In genomic region chr17:25441417-25441816, GRCm38 (mm10) we compare ENCODE assay signal across 33 mouse cellular contexts. TPM values are rescaled to one million over a fixed set of nuclear protein-coding genes. Genes with fewer than 3 reads are reported as not detected.
DNase-seq lines count a peak whose midpoint lies in the region; ATAC-seq and TF ChIP-seq lines count a peak whose summit lies in the region.
"Had no signal": no experiment of that assay in that cellular context is flagged by ENCODE, and none has a peak within 500 bp of the region (broad histone marks: within the 10 kb centered on the region; RNA-seq: fewer than 3 reads in every experiment).

No protein-coding gene starts in this region.

- intact Hi-C loops in left cerebral cortex, postnatal 4 days (cut with DNase I): loop anchor here (5.0 kb wide), 1 partner anchor 34 kb away; no protein-coding TSS in a partner anchor

- ATAC-seq in liver, embryonic 11.5 days (replicated peaks; ENCODE audit: low FRiP score): no peak; the same call in 1 of the 2 replicates
- peak; percentile 70 for ATAC-seq in liver, embryonic 13.5 days (ENCODE audit: low read depth)
- ATAC-seq in liver, embryonic 15.5 days (ENCODE audit: insufficient read depth): peak; percentile 64
- peak; percentile 81 for ATAC-seq in liver, postnatal 0 days
- no peak for ATAC-seq in midbrain, embryonic 11.5 days (ENCODE audit: low FRiP score)
- ATAC-seq: activated CD4-positive, CD25-positive, alpha-beta regulatory T cell, adult 4 months; CD4-positive, CD25-positive, alpha-beta regulatory T cell, adult 4 months; forebrain, embryonic 14.5 days; Patski had no signal

- WGBS in liver, embryonic 11.5 days: 64% methylated on average over 6 of the region's 6 CpGs
- 42% methylated on average over 6 of the region's 6 CpGs for WGBS in liver, embryonic 13.5 days (ENCODE audit: insufficient replicate concordance)
- WGBS in liver, embryonic 15.5 days (ENCODE audit: insufficient replicate concordance): 47% methylated on average over 6 of the region's 6 CpGs
- WGBS in liver, postnatal 0 days (ENCODE audit: insufficient replicate concordance): 45% methylated on average over 6 of the region's 6 CpGs
- WGBS in midbrain, embryonic 11.5 days: 80% methylated on average over 6 of the region's 6 CpGs

- no peak overlapping the region for H3K4me3 ChIP-seq in liver, embryonic 11.5 days (ENCODE audit: low read depth, low read length)
- no peak overlapping the region for H3K4me3 ChIP-seq in liver, embryonic 13.5 days (replicated peaks)
- no peak overlapping the region for H3K4me3 ChIP-seq in liver, embryonic 15.5 days (replicated peaks)
- H3K4me3 ChIP-seq in liver, postnatal 0 days (ENCODE audit: low read depth, low read length): no peak overlapping the region
- H3K4me3 ChIP-seq in midbrain, embryonic 11.5 days (ENCODE audit: low read depth, low read length): no peak overlapping the region
- H3K4me3 ChIP-seq: embryonic facial prominence, embryonic 13.5 days; embryonic facial prominence, embryonic 15.5 days; erythroblast, embryonic 14.5 days; forebrain, embryonic 10.5 days; forebrain, embryonic 12.5 days had no signal

- DNase-seq in liver: peak; percentile 42
- DNase-seq in liver, embryonic 11.5 days (ENCODE audit: low spot score): no peak
- DNase-seq in liver, embryonic 13.5 days: no peak
- peak; percentile 29 for DNase-seq in liver, postnatal 0 days
- DNase-seq in testis, postnatal 14 days (ENCODE audit: low spot score): no peak
- DNase-seq in left cerebral cortex, postnatal 4 days: no peak
- no peak for DNase-seq in midbrain, embryonic 11.5 days (ENCODE audit: low spot score, missing footprints)
- DNase-seq: adrenal gland, postnatal 10 days; adrenal gland, postnatal 25 days; B cell, adult 2 months; cerebellum, adult 11 months; cerebellum, adult 18-20 months; cerebellum, adult 8-10 months; cerebellum, adult 9-11 months; cerebellum, postnatal 14 days; cerebellum, postnatal 36 days; embryo, embryonic 11 days had no signal

- no peak overlapping the region for H3K9ac ChIP-seq in liver, embryonic 11.5 days (ENCODE audit: low read depth, low read length)
- no peak overlapping the region for H3K9ac ChIP-seq in liver, embryonic 13.5 days
- no peak overlapping the region for H3K9ac ChIP-seq in liver, embryonic 15.5 days
- H3K9ac ChIP-seq in liver, postnatal 0 days (replicated peaks): no peak overlapping the region
- no peak overlapping the region for H3K9ac ChIP-seq in midbrain, embryonic 11.5 days (ENCODE audit: low read length)
- H3K9ac ChIP-seq: embryonic facial prominence, embryonic 15.5 days; forebrain, embryonic 12.5 days had no signal

- no peak overlapping the region for H3K4me2 ChIP-seq in liver, embryonic 11.5 days
- no peak overlapping the region for H3K4me2 ChIP-seq in liver, embryonic 13.5 days
- H3K4me2 ChIP-seq in liver, embryonic 15.5 days: no peak overlapping the region
- no peak overlapping the region for H3K4me2 ChIP-seq in liver, postnatal 0 days (ENCODE audit: low read depth, low read length)
- H3K4me2 ChIP-seq in midbrain, embryonic 11.5 days: no peak overlapping the region
- H3K4me2 ChIP-seq: embryonic facial prominence, embryonic 13.5 days; embryonic facial prominence, embryonic 15.5 days; forebrain, embryonic 12.5 days had no signal

- no peak for TF ChIP-seq CTCF in liver, postnatal 0 days (IDR thresholded peaks at IDR 0.05; ENCODE audit: low read depth)

- H3K9me3 ChIP-seq in liver, embryonic 11.5 days (ENCODE audit: control insufficient read depth, low read length): no peaks in the 10 kb centered on the region
- H3K9me3 ChIP-seq in liver, embryonic 13.5 days (replicated peaks): no peaks in the 10 kb centered on the region
- H3K9me3 ChIP-seq in liver, embryonic 15.5 days (replicated peaks): no peaks in the 10 kb centered on the region
- H3K9me3 ChIP-seq in liver, postnatal 0 days (ENCODE audit: low read length): no peaks in the 10 kb centered on the region
- no peaks in the 10 kb centered on the region for H3K9me3 ChIP-seq in midbrain, embryonic 11.5 days (ENCODE audit: control insufficient read depth, low read length)
- H3K9me3 ChIP-seq: embryonic facial prominence, embryonic 13.5 days; embryonic facial prominence, embryonic 15.5 days; forebrain, embryonic 10.5 days; forebrain, embryonic 12.5 days; G1E had no signal

- H3K27me3 ChIP-seq in liver, embryonic 11.5 days (replicated peaks; ENCODE audit: control insufficient read depth, insufficient read depth, low read length): 0 out of 2 replicates have a peak, but pooled peaks cover 2% of the 10 kb centered on the region
- H3K27me3 ChIP-seq in liver, embryonic 13.5 days: peaks cover 15% of the 10 kb centered on the region
- H3K27me3 ChIP-seq in liver, embryonic 15.5 days: no peaks in the 10 kb centered on the region; the same call in 1 of the 2 replicates
- no peaks in the 10 kb centered on the region for H3K27me3 ChIP-seq in liver, postnatal 0 days (ENCODE audit: insufficient read depth, low read length)
- no peaks in the 10 kb centered on the region for H3K27me3 ChIP-seq in midbrain, embryonic 11.5 days (ENCODE audit: control insufficient read depth, insufficient read depth, low read length)
- H3K27me3 ChIP-seq: embryonic facial prominence, embryonic 13.5 days; embryonic facial prominence, embryonic 15.5 days had no signal

- no peak for TF ChIP-seq EP300 in liver, postnatal 0 days (IDR thresholded peaks at IDR 0.05; ENCODE audit: low read depth)

- no peak overlapping the region for H3K27ac ChIP-seq in liver, embryonic 11.5 days (ENCODE audit: low read depth, low read length)
- H3K27ac ChIP-seq in liver, embryonic 13.5 days: no peak overlapping the region
- no peak overlapping the region for H3K27ac ChIP-seq in liver, embryonic 15.5 days (replicated peaks)
- no peak overlapping the region for H3K27ac ChIP-seq in liver, postnatal 0 days (ENCODE audit: low read depth)
- no peak overlapping the region for H3K27ac ChIP-seq in midbrain, embryonic 11.5 days (ENCODE audit: low read depth, low read length)
- H3K27ac ChIP-seq: embryonic facial prominence, embryonic 13.5 days; embryonic facial prominence, embryonic 15.5 days; forebrain, embryonic 10.5 days; forebrain, embryonic 12.5 days had no signal

- no peaks in the 10 kb centered on the region for H3K36me3 ChIP-seq in liver, embryonic 11.5 days (ENCODE audit: control insufficient read depth, insufficient read depth, low read length)
- no peaks in the 10 kb centered on the region for H3K36me3 ChIP-seq in liver, embryonic 13.5 days
- no peaks in the 10 kb centered on the region for H3K36me3 ChIP-seq in liver, embryonic 15.5 days (replicated peaks)
- no peaks in the 10 kb centered on the region for H3K36me3 ChIP-seq in liver, postnatal 0 days (replicated peaks; ENCODE audit: insufficient read depth, low read length)
- no peaks in the 10 kb centered on the region for H3K36me3 ChIP-seq in midbrain, embryonic 11.5 days (ENCODE audit: control insufficient read depth, insufficient read depth, low read length)
- H3K36me3 ChIP-seq: embryonic facial prominence, embryonic 13.5 days; embryonic facial prominence, embryonic 15.5 days; forebrain, embryonic 10.5 days; forebrain, embryonic 12.5 days; G1E had no signal

- H3K4me1 ChIP-seq in liver, embryonic 11.5 days (replicated peaks; ENCODE audit: control insufficient read depth, insufficient read depth, low read length): peaks cover 5% of the 10 kb centered on the region
- H3K4me1 ChIP-seq in liver, embryonic 13.5 days (replicated peaks): peaks cover 7% of the 10 kb centered on the region
- H3K4me1 ChIP-seq in liver, embryonic 15.5 days (replicated peaks): no peaks in the 10 kb centered on the region
- H3K4me1 ChIP-seq in liver, postnatal 0 days (ENCODE audit: insufficient read depth): no peaks in the 10 kb centered on the region
- H3K4me1 ChIP-seq in midbrain, embryonic 11.5 days (ENCODE audit: control insufficient read depth, insufficient read depth, low read length): no peaks in the 10 kb centered on the region; the same call in 1 of the 2 replicates
- H3K4me1 ChIP-seq: embryonic facial prominence, embryonic 15.5 days; forebrain, embryonic 12.5 days had no signal

RNA-seq across cellular contexts. Expression of gene Cacna1h, which starts 7.8 kb away (rescaled TPM):
- polyA plus RNA-seq in liver, embryonic 11.5 days (2014; fragmentation: Nextera tagmentation; extraction: Ambion mirVana): 2.6 and 3.2 TPM in 2 replicates
- polyA plus RNA-seq in liver, embryonic 13.5 days (2015; fragmentation: Nextera tagmentation; extraction: Ambion mirVana): 0.39 and 0.66 TPM in 2 replicates
- polyA plus RNA-seq in liver, embryonic 15.5 days (2015; fragmentation: Nextera tagmentation; extraction: Ambion mirVana): 0.24 and 0.36 TPM in 2 replicates
- 0.15 and 0.17 TPM in 2 replicates for polyA plus RNA-seq in liver, postnatal 0 days (2015; fragmentation: Nextera tagmentation; extraction: Ambion mirVana)
- 100 to 1,000 TPM in 1 of 2 experiments, 10 to 100 TPM in 1; 96.9 to 103 TPM for total RNA-seq in left cerebral cortex, postnatal 4 days (2021)
- 3.5 and 4.3 TPM in 2 replicates for polyA plus RNA-seq in midbrain, embryonic 11.5 days (2014; fragmentation: Nextera tagmentation; extraction: Ambion mirVana)
- polyA plus RNA-seq: activated CD4-positive, CD25-positive, alpha-beta regulatory T cell, adult 4 months; CD4-positive, CD25-positive, alpha-beta regulatory T cell, adult 4 months; G1E had no signal

RNA-seq across cellular contexts. Expression of gene Tekt4, which starts 13.0 kb away (rescaled TPM):
- not detected in 2 replicates for polyA plus RNA-seq in liver, embryonic 11.5 days (2014; fragmentation: Nextera tagmentation; extraction: Ambion mirVana)
- polyA plus RNA-seq in liver, embryonic 13.5 days (2015; fragmentation: Nextera tagmentation; extraction: Ambion mirVana): not detected in 2 replicates
- polyA plus RNA-seq in liver, embryonic 15.5 days (2015; fragmentation: Nextera tagmentation; extraction: Ambion mirVana): 0.22 TPM in 1 of 2 replicates, not detected in the other
- 0.07 and 0.15 TPM in 2 replicates for polyA plus RNA-seq in liver, postnatal 0 days (2015; fragmentation: Nextera tagmentation; extraction: Ambion mirVana)
- total RNA-seq in left cerebral cortex, postnatal 4 days (2021): 1 to 10 TPM in 1 of 2 experiments, under 1 TPM in 1; 0.70 to 1.6 TPM
- 0.12 TPM in 1 of 2 replicates, not detected in the other for polyA plus RNA-seq in midbrain, embryonic 11.5 days (2014; fragmentation: Nextera tagmentation; extraction: Ambion mirVana)
- total RNA-seq: adrenal gland, adult 18-20 months; adrenal gland, postnatal 10 days; adrenal gland, postnatal 25 days; adrenal gland, postnatal 4 days; CH12.LX; common myeloid progenitor, adult 5-6 weeks; G1E had no signal
- polyA plus RNA-seq: activated CD4-positive, CD25-positive, alpha-beta regulatory T cell, adult 4 months; CD4-positive, CD25-positive, alpha-beta regulatory T cell, adult 4 months; embryonic facial prominence, embryonic 11.5 days; embryonic facial prominence, embryonic 13.5 days; erythroblast, embryonic 14.5 days; forebrain, embryonic 10.5 days; G1E; Patski had no signal

RNA-seq across cellular contexts. Expression of gene Sstr5, which starts 55.7 kb away (rescaled TPM):
- not detected in 2 replicates for polyA plus RNA-seq in liver, embryonic 11.5 days (2014; fragmentation: Nextera tagmentation; extraction: Ambion mirVana)
- polyA plus RNA-seq in liver, embryonic 13.5 days (2015; fragmentation: Nextera tagmentation; extraction: Ambion mirVana): not detected in 2 replicates
- not detected in 2 replicates for polyA plus RNA-seq in liver, embryonic 15.5 days (2015; fragmentation: Nextera tagmentation; extraction: Ambion mirVana)
- not detected in 2 replicates for polyA plus RNA-seq in liver, postnatal 0 days (2015; fragmentation: Nextera tagmentation; extraction: Ambion mirVana)
- total RNA-seq in left cerebral cortex, postnatal 4 days (2021): under 1 TPM; 0.58 to 0.72 TPM
- not detected in 2 replicates for polyA plus RNA-seq in midbrain, embryonic 11.5 days (2014; fragmentation: Nextera tagmentation; extraction: Ambion mirVana)
- total RNA-seq: common myeloid progenitor, adult 5-6 weeks had no signal
- polyA plus RNA-seq: activated CD4-positive, CD25-positive, alpha-beta regulatory T cell, adult 4 months; CD4-positive, CD25-positive, alpha-beta regulatory T cell, adult 4 months; erythroblast, embryonic 14.5 days; forebrain, embryonic 10.5 days; G1E; Patski had no signal

Comparison
In these comparisons a context has a peak if more than half of its experiments do, and no peak if none do; other contexts are left out.
1. DNase-seq: peak in liver (single experiment) and liver, postnatal 0 days (single experiment); none in liver, embryonic 11.5 days (single experiment), liver, embryonic 13.5 days (single experiment), testis, postnatal 14 days (single experiment), left cerebral cortex, postnatal 4 days (single experiment) and midbrain, embryonic 11.5 days (single experiment).
2. ATAC-seq: peak in liver, embryonic 13.5 days (single experiment), liver, embryonic 15.5 days (single experiment) and liver, postnatal 0 days (single experiment); none in liver, embryonic 11.5 days (single experiment) and midbrain, embryonic 11.5 days (single experiment).